In the genomic region with DNA sequence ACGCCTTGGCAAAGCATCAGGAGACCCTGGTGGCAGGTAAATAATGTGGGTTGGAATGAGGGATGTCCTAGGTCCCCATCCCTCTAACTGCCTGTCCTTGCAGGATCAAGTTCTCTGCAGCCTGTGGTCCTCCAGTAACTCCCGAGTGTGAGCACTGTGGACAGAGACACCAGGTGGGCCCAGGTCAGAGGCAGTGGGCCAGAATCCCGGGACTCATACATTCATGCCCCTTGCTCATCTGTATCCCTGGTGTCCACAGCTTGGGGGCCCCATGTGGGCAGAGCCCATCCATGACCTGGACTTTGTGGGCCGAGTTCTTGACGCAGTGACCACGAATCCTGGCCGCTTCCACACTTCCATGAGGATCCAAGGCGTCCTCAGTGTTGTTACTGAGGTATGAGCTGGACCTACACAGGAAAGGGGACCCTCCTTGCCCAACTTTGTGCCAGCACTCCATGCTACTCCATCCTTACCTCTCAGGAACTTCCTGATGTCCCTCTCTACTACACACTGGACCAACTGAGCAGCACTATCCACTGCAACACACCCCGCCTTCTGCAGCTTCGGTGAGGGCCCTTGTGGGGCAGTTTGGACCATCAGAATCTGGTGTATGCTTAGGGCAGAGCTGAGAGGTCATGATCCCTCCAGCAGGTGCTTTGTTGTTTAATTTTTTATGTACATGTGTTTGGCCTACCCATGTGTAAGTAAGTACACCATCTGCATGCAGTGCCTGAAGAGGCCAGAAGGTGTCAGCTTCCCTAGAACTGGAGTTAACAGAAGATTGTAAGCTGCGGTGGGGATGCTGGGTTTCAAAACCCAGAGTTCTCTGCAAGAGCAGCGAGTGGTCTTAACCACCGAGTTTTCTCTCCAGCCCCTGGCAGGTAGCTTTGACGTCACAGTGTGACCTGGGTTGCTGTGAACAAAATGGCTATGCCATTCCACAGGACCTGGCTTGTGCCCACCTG, we compare ENCODE assay signal across 9 mouse cellular contexts. TPM values are rescaled to one million over a fixed set of nuclear protein-coding genes. Genes with fewer than 3 reads are reported as not detected.
DNase-seq lines count a peak whose midpoint lies in the region; ATAC-seq and TF ChIP-seq lines count a peak whose summit lies in the region.
"Had no signal": no experiment of that assay in that cellular context is flagged by ENCODE, and none has a peak within 500 bp of the region (broad histone marks: within the 10 kb centered on the region; RNA-seq: fewer than 3 reads in every experiment).

No protein-coding gene starts in this region.

- ATAC-seq in neural tube, embryonic 14.5 days (ENCODE audit: low read depth), result 0 out of 2 replicates have a peak, but pooled peaks have one; percentile 6
- peak; percentile 21 for ATAC-seq in megakaryocyte progenitor cell, adult 5-6 weeks (replicated peaks; ENCODE audit: poor library complexity)

- intact Hi-C loops in heart, adult 2 months (cut with DNase I), result no loop called here
- intact Hi-C loops in heart, postnatal 36 days (cut with DNase I), result loop anchor here (2.0 kb wide), 2 partner anchors 33 to 59 kb away; no protein-coding TSS in a partner anchor

- no peak for TF ChIP-seq EP300 in heart, adult 2 months (IDR thresholded peaks at IDR 0.05; ENCODE audit: insufficient read depth, low read depth, low read length)

- no peak overlapping the region for H3K27ac ChIP-seq in heart, adult 2 months
- no peak overlapping the region for H3K27ac ChIP-seq in neural tube, embryonic 14.5 days (ENCODE audit: low read depth, low read length)
- H3K27ac ChIP-seq: neural tube, embryonic 12.5 days had no signal

- H3K4me1 ChIP-seq in heart, adult 2 months (ENCODE audit: control insufficient read depth, insufficient read depth, low read length), result peaks cover 14% of the 10 kb centered on the region
- H3K4me1 ChIP-seq in neural tube, embryonic 14.5 days (ENCODE audit: control insufficient read depth, insufficient read depth, low read length), result no peaks in the 10 kb centered on the region
- H3K4me1 ChIP-seq: neural tube, embryonic 12.5 days had no signal

- no peak overlapping the region for H3K4me2 ChIP-seq in neural tube, embryonic 14.5 days (ENCODE audit: low read depth, low read length)
- H3K4me2 ChIP-seq: neural tube, embryonic 12.5 days had no signal

- 88% methylated on average over 14 of the region's 14 CpGs for WGBS in heart, adult 2 months
- 91% methylated on average over 14 of the region's 14 CpGs for whole genome bisulfite sequencing in neural tube, embryonic 14.5 days

- H3K9ac ChIP-seq in heart, adult 2 months (ENCODE audit: low read depth, low read length), result no peak overlapping the region
- H3K9ac ChIP-seq in neural tube, embryonic 14.5 days (replicated peaks; ENCODE audit: low read depth, low read length), result no peak overlapping the region
- H3K9ac ChIP-seq: neural tube, embryonic 12.5 days had no signal

- peak; percentile 73 for TF ChIP-seq CTCF in heart, adult 2 months (IDR thresholded peaks at IDR 0.05)

- no peak overlapping the region for H3K4me3 ChIP-seq in heart, adult 2 months
- H3K4me3 ChIP-seq in neural tube, embryonic 14.5 days (ENCODE audit: low read depth, low read length), result no peak overlapping the region
- H3K4me3 ChIP-seq: neural tube, embryonic 12.5 days had no signal

- H3K9me3 ChIP-seq in neural tube, embryonic 14.5 days (ENCODE audit: control insufficient read depth, low read length), result no peaks in the 10 kb centered on the region
- H3K9me3 ChIP-seq: neural tube, embryonic 12.5 days had no signal

- no peak for DNase-seq in heart, adult 2 months
- DNase-seq in heart, postnatal 36 days, result no peak
- no peak for DNase-seq in neural tube, embryonic 10.5 days (ENCODE audit: extremely low spot score, low spot score)
- peak; percentile 33 for DNase-seq in c-Kit-negative CD71-positive TER-119-positive erythroid progenitor cells, embryonic 14.5 days (ENCODE audit: low read depth, low spot score)
- DNase-seq in ovary, postnatal 36 days (ENCODE audit: low spot score), result no peak
- no peak for DNase-seq in kidney, adult 8-10 months

- H3K36me3 ChIP-seq in heart, adult 2 months (ENCODE audit: control insufficient read depth, insufficient read depth, low read length), result no peaks in the 10 kb centered on the region
- peaks cover 30% of the 10 kb centered on the region for H3K36me3 ChIP-seq in neural tube, embryonic 14.5 days (ENCODE audit: control insufficient read depth, insufficient read depth, low read length)

- no peaks in the 10 kb centered on the region for H3K27me3 ChIP-seq in heart, adult 2 months (ENCODE audit: control insufficient read depth, insufficient read depth, low read length)
- peaks cover 10% of the 10 kb centered on the region for H3K27me3 ChIP-seq in neural tube, embryonic 14.5 days (ENCODE audit: control insufficient read depth, insufficient read depth, low read length)

- TF ChIP-seq POLR2A in heart, adult 2 months (IDR thresholded peaks at IDR 0.05; ENCODE audit: insufficient read depth, low read depth, low read length), result no peak

- no peaks in the 10 kb centered on the region; the same call in 1 of the 2 replicates for H3K79me2 ChIP-seq in heart, adult 2 months (replicated peaks; ENCODE audit: control insufficient read depth, insufficient read depth, low read length)

RNA-seq across cellular contexts. Expression of gene Lyl1, which starts 3.8 kb away (rescaled TPM):
- total RNA-seq in heart, adult 2 months (2021), result 1 to 10 TPM; 3.0 to 3.7 TPM
- polyA plus RNA-seq in heart, adult 2 months (2012; rRNA removed), result 4.0 and 7.7 TPM in 2 replicates
- total RNA-seq in heart, postnatal 36 days (2021), result 1 to 10 TPM; 5.4 to 5.7 TPM
- polyA plus RNA-seq in neural tube, embryonic 14.5 days (2014; fragmentation: Nextera tagmentation; extraction: Ambion mirVana), result 1.3 and 3.6 TPM in 2 replicates
- total RNA-seq in megakaryocyte progenitor cell, adult 5-6 weeks (2015), result 56.3 and 72.0 TPM in 2 replicates
- total RNA-seq in megakaryocyte progenitor cell, adult 5-6 weeks (2017), result 58.0 and 65.6 TPM in 2 replicates

RNA-seq across cellular contexts. Expression of gene Nacc1, which starts 9.8 kb away (rescaled TPM):
- 10 to 100 TPM; 30.5 to 31.0 TPM for total RNA-seq in heart, adult 2 months (2021)
- 45.3 and 50.5 TPM in 2 replicates for polyA plus RNA-seq in heart, adult 2 months (2012; rRNA removed)
- 10 to 100 TPM; 27.3 to 30.1 TPM for total RNA-seq in heart, postnatal 36 days (2021)
- polyA plus RNA-seq in neural tube, embryonic 14.5 days (2014; fragmentation: Nextera tagmentation; extraction: Ambion mirVana), result 15.3 and 16.6 TPM in 2 replicates
- 71.6 and 77.1 TPM in 2 replicates for total RNA-seq in megakaryocyte progenitor cell, adult 5-6 weeks (2015)
- total RNA-seq in megakaryocyte progenitor cell, adult 5-6 weeks (2017), result 50.9 and 53.5 TPM in 2 replicates

RNA-seq across cellular contexts. Expression of gene Trmt1, which starts 11.3 kb away (rescaled TPM):
- total RNA-seq in heart, adult 2 months (2021), result 10 to 100 TPM; 32.0 to 37.4 TPM
- 39.9 and 50.8 TPM in 2 replicates for polyA plus RNA-seq in heart, adult 2 months (2012; rRNA removed)
- 10 to 100 TPM; 36.1 to 39.2 TPM for total RNA-seq in heart, postnatal 36 days (2021)
- 59.8 and 70.2 TPM in 2 replicates for polyA plus RNA-seq in neural tube, embryonic 14.5 days (2014; fragmentation: Nextera tagmentation; extraction: Ambion mirVana)
- total RNA-seq in megakaryocyte progenitor cell, adult 5-6 weeks (2015), result 56.0 and 64.4 TPM in 2 replicates
- total RNA-seq in megakaryocyte progenitor cell, adult 5-6 weeks (2017), result 82.2 and 84.4 TPM in 2 replicates

RNA-seq across cellular contexts. Expression of gene G430095P16Rik, which starts 25.4 kb away (rescaled TPM):
- under 1 TPM in 1 of 2 experiments, not detected in 1; 0.55 TPM for total RNA-seq in heart, adult 2 months (2021)
- 0.70 TPM in 1 of 2 replicates, not detected in the other for polyA plus RNA-seq in heart, adult 2 months (2012; rRNA removed)
- total RNA-seq in heart, postnatal 36 days (2021), result under 1 TPM in 1 of 2 experiments, not detected in 1; 0.44 TPM
- 0.76 and 1.8 TPM in 2 replicates for polyA plus RNA-seq in neural tube, embryonic 14.5 days (2014; fragmentation: Nextera tagmentation; extraction: Ambion mirVana)
- total RNA-seq in megakaryocyte progenitor cell, adult 5-6 weeks (2015), result 12.2 and 15.2 TPM in 2 replicates
- 3.7 and 8.5 TPM in 2 replicates for total RNA-seq in megakaryocyte progenitor cell, adult 5-6 weeks (2017)

RNA-seq across cellular contexts. Expression of gene Ier2, which starts 34.8 kb away (rescaled TPM):
- total RNA-seq in heart, adult 2 months (2021), result 10 to 100 TPM; 11.8 to 13.0 TPM
- 6.8 and 8.1 TPM in 2 replicates for polyA plus RNA-seq in heart, adult 2 months (2012; rRNA removed)
- 10 to 100 TPM; 12.6 to 16.5 TPM for total RNA-seq in heart, postnatal 36 days (2021)
- polyA plus RNA-seq in neural tube, embryonic 14.5 days (2014; fragmentation: Nextera tagmentation; extraction: Ambion mirVana), result 14.4 and 20.9 TPM in 2 replicates
- 43.5 and 61.9 TPM in 2 replicates for total RNA-seq in megakaryocyte progenitor cell, adult 5-6 weeks (2015)
- total RNA-seq in megakaryocyte progenitor cell, adult 5-6 weeks (2017), result 34.4 and 49.8 TPM in 2 replicates

Comparison
In these comparisons a context has a peak if more than half of its experiments do, and no peak if none do; other contexts are left out.
1. RNA of gene Lyl1, which starts 3.8 kb away (total RNA-seq): 56.3 to 72.0 TPM in megakaryocyte progenitor cell, adult 5-6 weeks; 5.4 to 5.7 TPM in heart, postnatal 36 days and 3.0 to 3.7 TPM in heart, adult 2 months; every median in the first group is over 4 times any median in the second.